Mouse (Mus musculus) thymus, postnatal 10 days (tissue): ENCODE data around the gene Amtn.
"Not testable (repeated sequence)": the region's sequence is repeated elsewhere in the genome, so short reads cannot be mapped to it uniquely, and the experiment has no call there.

ENCODE experiments used
- DNase-seq, 2 experiments: peaks; one replicate each; pipeline ENCODE4 v3.0.0; 2021; ENCODE audit warnings: low spot score in 2 of 2

The Amtn gene

DNA sequence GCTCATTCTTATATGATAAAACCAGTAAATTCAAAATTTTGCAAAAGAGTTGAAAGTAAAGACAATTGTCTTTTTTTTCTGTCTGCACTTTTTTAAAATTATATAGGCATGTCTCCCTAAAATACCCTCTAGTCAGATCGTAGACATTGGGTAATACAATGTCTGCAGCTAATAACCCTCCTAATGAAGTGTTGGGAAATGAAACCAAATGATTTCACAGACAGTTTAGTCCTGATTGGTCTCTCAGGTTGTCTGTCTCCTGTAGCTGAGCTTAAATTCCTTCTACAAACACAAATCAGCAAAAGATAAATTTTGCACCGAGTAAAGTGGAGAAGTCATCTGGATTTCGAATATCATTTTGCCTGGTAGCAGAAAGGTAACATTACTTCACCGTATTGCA lies at the start of gene Amtn:
Gene Amtn, plus strand, starts transcription at position 301 of the 400 bp plus-strand sequence.
- DNase-seq = no peak

DNA sequence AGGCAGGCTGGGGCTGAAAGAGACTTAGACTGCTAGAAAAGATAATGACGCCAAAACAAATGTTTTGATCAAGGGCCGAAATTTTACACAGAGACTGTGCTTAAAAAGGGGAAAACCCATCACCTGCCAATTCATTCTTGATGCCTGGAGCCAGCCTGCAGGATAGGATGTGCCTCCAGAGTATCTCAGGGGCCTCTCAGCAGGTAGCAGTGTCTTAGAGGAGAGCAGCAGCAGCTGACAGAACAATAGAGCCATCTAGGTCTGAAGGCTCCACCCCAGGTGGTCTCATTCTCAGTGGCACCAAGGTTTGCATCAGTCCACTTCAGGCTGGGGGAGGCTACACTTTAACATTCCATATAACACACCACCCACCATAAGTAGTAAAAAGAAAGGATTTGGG lies 27.4 kb upstream of the Amtn start:
- DNase-seq = not testable (repeated sequence)

DNA sequence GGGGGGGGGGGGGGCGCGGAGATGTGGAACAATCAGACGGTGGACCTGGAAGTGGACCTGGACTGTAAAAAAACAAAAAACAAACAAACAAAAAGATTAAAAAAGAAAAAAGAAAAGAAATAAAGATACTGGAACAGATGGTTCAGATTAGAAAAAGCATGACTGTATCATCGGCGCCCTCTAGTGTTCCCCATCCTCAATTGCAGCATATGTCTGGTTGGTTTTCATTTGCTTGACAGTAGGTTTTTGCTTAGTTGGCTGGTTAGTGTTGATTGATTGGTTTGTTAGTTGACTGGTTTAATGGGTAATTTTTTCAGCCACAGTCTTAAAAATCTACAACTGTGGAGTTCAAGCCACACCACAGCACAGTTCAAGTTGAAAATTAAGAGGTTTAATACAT lies 11.1 kb upstream of the Amtn start:
- DNase-seq = peak in 1 of 2 experiments; percentile 9

DNA sequence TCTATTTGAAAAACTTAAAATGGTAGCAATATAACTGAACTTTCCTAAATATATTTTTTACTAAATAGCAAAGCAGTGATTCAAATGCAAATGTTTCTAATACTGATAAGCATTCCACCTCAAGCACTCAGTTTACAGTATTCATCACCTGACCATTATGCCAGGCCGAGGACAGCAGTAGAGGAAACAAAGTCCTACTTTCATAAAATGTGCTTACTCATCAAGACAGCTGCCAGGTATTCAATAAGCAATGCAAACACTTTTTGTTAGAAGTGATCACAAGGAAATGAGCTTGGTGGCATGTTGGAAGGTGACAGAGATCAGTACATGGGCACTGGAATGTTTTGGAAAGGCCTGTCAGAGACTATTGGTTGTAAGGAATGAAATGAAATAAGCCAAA lies 9.0 kb upstream of the Amtn start:
- no peak for DNase-seq

DNA sequence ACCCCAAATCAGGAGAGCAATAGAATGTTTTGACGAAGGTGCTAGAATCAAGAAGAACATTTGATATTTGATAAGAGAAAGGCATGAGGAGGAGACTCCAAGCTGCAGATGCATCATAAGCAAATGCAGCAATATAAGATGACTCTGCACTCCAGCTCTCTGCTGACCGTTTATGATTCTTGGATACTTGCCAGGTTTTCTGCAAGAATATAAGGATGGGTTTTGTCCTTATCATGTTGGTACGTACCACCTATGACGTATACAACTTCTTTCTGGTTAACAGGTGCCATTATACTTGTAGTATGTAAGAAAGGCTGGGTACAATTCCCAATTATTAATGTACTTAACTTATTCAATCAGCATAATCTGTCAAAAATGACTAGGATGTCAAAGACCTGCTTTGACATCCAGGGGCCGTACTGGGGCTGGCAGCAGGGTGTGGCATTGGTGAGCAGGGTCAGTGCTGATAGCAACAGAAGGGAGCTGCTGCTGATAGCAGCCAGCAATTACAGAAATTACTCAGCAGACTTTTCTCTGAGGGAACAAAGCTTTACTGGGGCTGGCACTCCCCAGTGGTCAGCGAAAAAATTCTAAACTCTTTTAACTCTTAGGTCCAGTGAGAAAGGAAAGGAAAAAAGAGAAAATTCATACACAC lies 5.2 kb upstream of the Amtn start:
- DNase-seq = no peak

DNA sequence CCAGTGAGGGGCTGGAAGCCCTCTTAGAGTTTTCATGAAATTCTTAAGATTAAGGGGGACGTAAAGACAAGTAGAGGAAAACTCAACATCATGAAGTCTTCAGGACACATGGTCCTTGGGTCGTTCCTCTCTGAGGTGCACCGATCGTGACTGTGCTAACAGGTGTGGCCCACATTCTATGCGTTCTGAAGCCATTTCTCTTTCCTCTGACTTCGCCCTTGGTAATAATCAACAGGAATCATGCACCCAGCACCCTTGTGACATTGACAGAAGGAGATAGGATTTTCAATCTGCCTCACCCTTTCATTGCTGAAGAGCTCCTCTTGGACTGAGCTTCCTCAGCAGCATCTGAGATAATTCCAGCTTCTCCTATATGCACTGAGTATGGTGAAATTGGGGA lies 3.3 kb upstream of the Amtn start:
- DNase-seq = no peak

DNA sequence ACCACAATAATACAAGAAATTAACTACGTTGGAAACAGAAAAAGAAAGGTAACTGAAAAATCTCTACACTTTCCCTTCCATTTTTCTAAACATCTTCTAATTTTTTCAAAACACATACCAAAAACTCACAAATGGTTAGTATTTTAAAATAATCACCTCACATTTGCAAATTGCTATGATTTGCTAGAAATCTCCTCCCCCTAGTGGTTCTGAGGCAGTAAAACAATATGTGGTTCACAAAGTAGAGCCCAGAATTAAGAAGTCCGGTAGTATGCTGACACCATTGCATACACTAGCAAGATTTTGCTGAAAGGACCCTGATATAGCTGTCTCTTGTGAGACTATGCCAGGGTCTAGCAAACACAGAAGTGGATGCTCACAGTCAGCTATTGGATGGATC lies 16.1 kb downstream of the Amtn start:
- DNase-seq = not testable (repeated sequence)

DNA sequence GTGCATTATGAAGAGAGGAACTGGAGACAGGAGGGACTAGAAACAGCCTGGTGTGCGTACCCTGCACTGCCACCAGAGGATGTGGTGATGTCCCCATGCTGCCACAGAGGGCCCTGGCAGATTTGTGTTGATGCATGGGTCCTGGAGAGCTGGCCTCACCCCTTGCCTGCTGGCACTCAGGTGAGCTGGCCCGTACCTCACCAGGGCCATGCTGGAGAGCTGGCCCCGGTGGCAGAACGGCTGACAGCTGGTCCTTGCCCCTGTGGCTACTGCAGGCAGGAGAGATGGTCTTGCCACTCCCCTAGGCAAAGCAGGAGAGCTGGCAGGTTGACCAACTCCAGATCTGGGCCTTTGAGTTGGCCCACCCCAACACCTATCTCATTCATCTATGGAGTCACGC lies 22.7 kb downstream of the Amtn start:
- DNase-seq = no peak

DNA sequence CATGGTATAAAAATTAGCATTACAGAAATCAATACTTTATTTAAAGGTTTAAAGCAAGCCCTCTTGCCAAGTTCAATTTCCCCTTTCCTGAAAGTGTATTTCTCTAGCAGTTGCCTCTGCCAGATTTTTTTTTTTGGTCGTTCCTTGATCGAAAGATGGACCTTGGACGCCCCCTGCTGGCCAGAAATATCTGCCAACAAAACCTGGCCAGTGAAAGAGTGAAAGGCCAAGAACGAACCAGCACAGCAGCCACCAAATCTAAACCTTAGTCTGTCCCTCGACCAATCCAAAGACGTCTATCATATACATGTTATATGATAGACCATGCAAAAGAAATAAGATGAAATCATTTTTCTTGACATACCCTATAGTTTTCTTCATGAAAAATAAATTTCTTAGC lies 23.9 kb downstream of the Amtn start:
- DNase-seq = peak; percentile 17 to 61

DNA sequence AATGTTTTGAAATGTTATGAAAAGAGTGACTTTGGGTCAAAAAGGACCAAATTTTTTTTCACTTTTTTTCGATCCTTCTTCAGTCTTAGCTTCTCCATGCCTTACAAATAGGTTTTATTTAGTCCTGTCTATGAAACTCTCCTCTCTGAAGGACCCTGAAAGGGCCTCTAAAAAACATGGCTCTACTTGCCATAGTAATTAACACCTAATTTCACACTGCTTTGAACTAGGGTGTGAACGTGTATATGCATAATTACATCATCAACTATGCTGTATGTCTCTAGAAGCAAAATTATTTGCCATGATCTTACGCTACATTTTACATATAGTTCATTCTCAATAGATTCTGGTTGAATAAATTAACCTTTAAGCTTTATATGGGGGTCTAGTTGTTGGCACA lies 25.6 kb downstream of the Amtn start:
- DNase-seq = no peak

DNA sequence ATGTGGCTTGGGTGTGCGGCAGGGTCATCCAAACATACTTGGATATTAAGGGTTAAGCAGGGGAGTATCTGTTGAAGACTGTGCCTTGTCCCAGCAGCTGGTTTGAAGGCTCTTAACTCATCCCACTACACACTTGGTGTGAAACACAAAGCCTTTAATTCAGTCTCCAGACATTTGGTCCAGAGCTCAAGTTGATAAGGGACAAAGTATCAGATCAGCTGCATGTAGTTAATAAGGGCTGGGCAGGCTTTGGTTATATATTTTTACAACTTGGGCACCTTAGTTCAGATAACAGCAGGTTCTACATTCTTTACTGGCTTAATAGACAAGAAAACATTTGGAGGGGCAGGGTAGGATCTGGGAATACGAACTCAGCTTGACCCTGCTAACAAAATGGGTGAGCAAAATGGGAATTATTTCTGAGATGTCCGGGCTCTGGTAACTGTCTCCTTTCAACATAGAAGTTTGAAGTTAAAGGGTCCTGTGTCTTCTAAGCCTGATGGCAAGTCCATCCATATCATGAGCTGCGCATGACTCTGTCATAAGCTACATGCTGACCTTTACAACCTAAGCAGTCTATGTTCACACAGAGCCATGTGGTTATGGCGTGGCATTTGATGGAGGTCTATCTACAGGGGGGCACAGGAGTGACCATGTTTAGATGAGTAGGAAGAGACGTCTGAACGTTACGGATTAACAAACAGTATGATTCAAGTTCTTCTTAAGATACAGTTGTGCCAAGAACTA lies 44.6 kb downstream of the Amtn start:
- DNase-seq = no peak

DNA sequence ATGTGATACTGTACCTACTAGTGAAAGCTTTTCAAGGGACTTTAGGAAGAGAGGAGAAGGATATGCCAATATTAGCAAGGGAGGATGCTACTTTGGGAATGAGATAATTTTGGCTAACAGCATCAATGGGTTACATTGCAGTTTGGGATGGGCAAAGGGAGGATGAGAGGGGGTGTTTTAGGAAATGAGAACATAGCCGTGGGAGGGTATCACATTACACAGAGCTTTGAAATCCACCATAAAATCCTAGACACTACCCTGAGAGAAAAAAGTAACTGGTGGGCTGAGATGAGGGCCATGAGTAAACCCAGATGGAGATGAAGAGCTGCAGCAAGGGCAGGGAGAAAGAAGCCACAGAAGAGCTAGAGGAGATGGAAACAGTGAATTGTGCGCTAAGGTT lies 49.0 kb downstream of the Amtn start:
- DNase-seq = not testable (repeated sequence)

DNA sequence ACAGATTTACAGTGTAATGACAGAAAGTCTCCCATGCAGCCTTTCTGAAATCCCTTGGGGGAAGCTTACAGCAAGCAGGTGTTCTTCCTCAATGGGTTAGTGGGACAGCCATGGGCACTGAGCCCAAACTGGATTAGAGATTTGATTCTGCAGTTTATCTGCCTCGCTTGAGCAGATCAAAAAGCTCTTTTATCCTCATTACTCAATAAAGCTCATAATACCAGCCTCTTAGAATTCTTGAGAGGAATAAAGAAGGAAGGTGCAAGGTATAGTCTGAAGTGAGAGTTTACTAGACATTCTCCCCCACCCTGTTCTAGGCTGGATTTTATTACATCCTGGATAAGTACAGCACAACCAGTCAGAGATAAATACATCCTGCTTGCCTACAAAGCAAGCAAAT lies 50.8 kb downstream of the Amtn start:
- DNase-seq = no peak
